Mouse (Mus musculus) left cerebral cortex, postnatal 25 days (tissue): ENCODE results near the gene Cryl1. TPM values are rescaled to one million over a fixed set of nuclear protein-coding genes. Genes with fewer than 3 reads are reported as not detected.

Source experiments
- DNase-seq, 2 experiments: peaks; one replicate each; pipeline ENCODE4 v3.0.0; 2022; ENCODE audit warnings: low spot score in 2 of 2, mixed read lengths in 1 of 2
- intact Hi-C: fragments of 180-260 bp; cut with DNase I; formaldehyde crosslinking; loops from one replicate; pipeline ENCODE4 v1.15.1; 2025
- total RNA-seq, 2 experiments: library from RNA; stranded (reverse); gene quantifications; 2 replicates each; pipeline ENCODE4 v1.2.3; 2021

The Cryl1 gene
- total RNA-seq, 2 experiments from 2014 or later = 15.9 to 17.5 TPM

GRCm38 (mm10) chr14:57376956-57377355 lies 21.4 kb downstream of the Cryl1 start:
- no peak for DNase-seq
- intact Hi-C loops = loop anchor here (10.0 kb wide), 1 partner anchor 1738 kb away; no protein-coding TSS in a partner anchor

GRCm38 (mm10) chr14:57376016-57376415 lies 22.3 kb downstream of the Cryl1 start:
- no peak for DNase-seq
- intact Hi-C loops = loop anchor here (10.0 kb wide), 1 partner anchor 1739 kb away; no protein-coding TSS in a partner anchor

GRCm38 (mm10) chr14:57375205-57375604 lies 23.1 kb downstream of the Cryl1 start:
- no peak for DNase-seq
- intact Hi-C loops = loop anchor here (10.0 kb wide), 1 partner anchor 1740 kb away; no protein-coding TSS in a partner anchor

GRCm38 (mm10) chr14:57372348-57373102 lies 25.8 kb downstream of the Cryl1 start:
- intact Hi-C loops = loop anchor here (1.0 to 10.0 kb wide), 3 partner anchors 36 to 1742 kb away; no protein-coding TSS in a partner anchor
- DNase-seq = peak; percentile 80 to 84

GRCm38 (mm10) chr14:57367327-57367726 lies 31.0 kb downstream of the Cryl1 start:
- no peak for DNase-seq
- intact Hi-C loops = no loop called here

GRCm38 (mm10) chr14:57366724-57367123 lies 31.6 kb downstream of the Cryl1 start:
- intact Hi-C loops = no loop called here
- no peak for DNase-seq

GRCm38 (mm10) chr14:57365341-57365740 lies 33.0 kb downstream of the Cryl1 start:
- DNase-seq = no peak
- intact Hi-C loops = no loop called here

- DNase-seq = no peak
- intact Hi-C loops = no loop called here
These were observed 34.5 kb downstream of the Cryl1 start for GRCm38 (mm10) chr14:57363833-57364232.

- intact Hi-C loops = loop anchor here (1.0 kb wide), 1 partner anchor 254 kb away; no protein-coding TSS in a partner anchor
- peak; percentile 75 to 80 for DNase-seq
These were observed 35.3 kb downstream of the Cryl1 start for GRCm38 (mm10) chr14:57362726-57363660.

- intact Hi-C loops = no loop called here
- no peak for DNase-seq
These were observed 41.3 kb downstream of the Cryl1 start for GRCm38 (mm10) chr14:57357030-57357429.

GRCm38 (mm10) chr14:57351521-57352235 lies 46.7 kb downstream of the Cryl1 start:
- DNase-seq = no peak
- intact Hi-C loops = no loop called here

GRCm38 (mm10) chr14:57349955-57350354 lies 48.4 kb downstream of the Cryl1 start:
- DNase-seq = no peak
- intact Hi-C loops = no loop called here

GRCm38 (mm10) chr14:57348155-57348554 lies 50.2 kb downstream of the Cryl1 start:
- DNase-seq = no peak
- intact Hi-C loops = no loop called here

- intact Hi-C loops = no loop called here
- no peak for DNase-seq
These were observed 52.2 kb downstream of the Cryl1 start for GRCm38 (mm10) chr14:57346135-57346534.

GRCm38 (mm10) chr14:57344781-57345492 lies 53.4 kb downstream of the Cryl1 start:
- DNase-seq = no peak
- intact Hi-C loops = no loop called here

GRCm38 (mm10) chr14:57343057-57343750 lies 55.1 kb downstream of the Cryl1 start:
- intact Hi-C loops = no loop called here
- no peak for DNase-seq

GRCm38 (mm10) chr14:57342316-57343055 lies 55.8 kb downstream of the Cryl1 start:
- no peak for DNase-seq
- intact Hi-C loops = no loop called here

- DNase-seq = no peak
- intact Hi-C loops = no loop called here
These were observed 59.7 kb downstream of the Cryl1 start for GRCm38 (mm10) chr14:57338666-57339065.
